Mouse (Mus musculus) heart, adult 2 months (tissue): ENCODE results near the gene Dohh. TPM values are rescaled to one million over a fixed set of nuclear protein-coding genes. Genes with fewer than 3 reads are reported as not detected.

Experiments
- DNase-seq, 2 experiments: peaks; one replicate each; pipeline ENCODE4 v3.0.0; 2021
- H3K27ac ChIP-seq: fragments of 200-600 bp; 2 replicates; pipeline ENCODE4 v1.8.1; 2022
- H3K27me3 ChIP-seq: fragments of 200-500 bp; 2 replicates; pipeline ENCODE4 v1.6.1; 2012; ENCODE audit warnings: mild to moderate bottlenecking, low read length, inconsistent platforms, mixed read lengths; ENCODE audit not compliant: control insufficient read depth, insufficient read depth
- H3K36me3 ChIP-seq: fragments of 200-500 bp; 2 replicates; pipeline ENCODE4 v1.6.1; 2012; ENCODE audit warnings: low read length, inconsistent platforms; ENCODE audit not compliant: control insufficient read depth, insufficient read depth
- H3K4me1 ChIP-seq: fragments of 200-500 bp; 2 replicates; pipeline ENCODE4 v1.6.1; 2011; ENCODE audit warnings: low read length; ENCODE audit not compliant: control insufficient read depth, insufficient read depth
- H3K4me3 ChIP-seq: fragments of 200-600 bp; 2 replicates; pipeline ENCODE4 v1.8.1; 2022
- H3K79me2 ChIP-seq: fragments of 200-500 bp; replicated peaks from 2 replicates; pipeline ENCODE4 v1.6.1; 2012; ENCODE audit warnings: mild to moderate bottlenecking, inconsistent platforms, low read length, moderate library complexity, mixed read lengths; ENCODE audit not compliant: control insufficient read depth, insufficient read depth
- H3K9ac ChIP-seq: fragments of 200-500 bp; 2 replicates; pipeline ENCODE4 v1.6.1; 2012; ENCODE audit warnings: low read depth, mild to moderate bottlenecking, control low read depth, inconsistent platforms, low read length, mixed read lengths
- CTCF ChIP-seq: fragments of 200-600 bp; IDR thresholded peaks from 2 replicates; pipeline ENCODE4 v1.8.1; 2022; ENCODE audit warnings: antibody characterized with exemption, mild to moderate bottlenecking, moderate library complexity
- EP300 ChIP-seq: fragments of 200-500 bp; IDR thresholded peaks from 2 replicates; pipeline ENCODE4 v1.6.1; 2011; ENCODE audit warnings: low read depth, low read length, control low read depth; ENCODE audit not compliant: insufficient read depth
- POLR2A ChIP-seq: fragments of 200-500 bp; IDR thresholded peaks from 2 replicates; pipeline ENCODE4 v1.6.1; 2011; ENCODE audit warnings: mild to moderate bottlenecking, low read depth, low read length, control low read depth; ENCODE audit not compliant: insufficient read depth
- WGBS: fragments of 180-500 bp; shearing (Covaris S2); methylation state at CpG from one replicate; pipeline ENCODE4 v1.1.7; 2018; 5-methylcytosine and 5-hydroxymethylcytosine counted together
- intact Hi-C: fragments of 180-260 bp; cut with DNase I; formaldehyde crosslinking; loops from one replicate; pipeline ENCODE4 v1.15.1; 2025
- microRNA-seq, 2 experiments: library from miRNA; unstranded; fragments of <30 nt; microRNA quantifications; one replicate each; pipeline ENCODE4 v1.2.0; 2021
- polyA plus RNA-seq: library from polyadenylated mRNA; depleted of rRNA; stranded (reverse); fragments of >200 nt; gene quantifications from 2 replicates; pipeline ENCODE4 v1.2.3, GENCODE M21; 2012; rRNA removed
- total RNA-seq, 2 experiments: library from RNA; stranded (reverse); gene quantifications; 2 replicates each; pipeline ENCODE4 v1.2.3; 2021

Gene Dohh
- total and polyA plus RNA-seq, 3 experiments: 46.6 to 56.9 (median 53.8) TPM

DNA sequence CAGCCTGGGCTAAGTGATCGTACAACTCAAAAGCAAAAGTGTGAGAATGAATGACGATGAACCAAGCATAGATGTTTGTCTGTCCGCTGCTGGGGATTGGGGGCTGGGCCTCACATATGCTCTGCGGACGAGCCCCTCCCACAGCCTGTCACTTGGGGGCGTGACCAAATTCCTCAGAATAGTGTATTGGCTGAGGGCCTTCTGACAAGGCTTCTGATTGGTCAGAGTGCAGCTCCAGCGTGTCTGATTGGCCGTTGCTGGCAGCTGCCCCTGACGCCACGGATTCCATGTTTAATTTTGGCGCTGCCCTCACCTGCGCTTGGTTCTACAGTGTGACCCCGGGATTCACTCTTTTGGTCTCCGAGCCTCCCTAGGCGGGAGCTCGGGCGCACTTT, 48.6 kb downstream of the Dohh start:
- Histone ChIP-seq H3K27ac (peak overlapping the region; percentile 84), H3K36me3 (no peaks in the 10 kb centered on the region), H3K9ac (peak overlapping the region; percentile 55), H3K27me3 (no peaks in the 10 kb centered on the region), H3K79me2 (no peaks in the 10 kb centered on the region), H3K4me3 (peak overlapping the region; percentile 30), H3K4me1 (peaks cover 13% of the 10 kb centered on the region)
- DNase-seq: peak; percentile 88 to 95
- intact Hi-C loops: no loop called here
- 0 out of 2 replicates have a peak, but pooled peaks have one; percentile 25 for TF ChIP-seq POLR2A
- TF ChIP-seq CTCF: no peak
- no peak for TF ChIP-seq EP300
- WGBS: 1% methylated on average over 17 of the region's 17 CpGs

DNA sequence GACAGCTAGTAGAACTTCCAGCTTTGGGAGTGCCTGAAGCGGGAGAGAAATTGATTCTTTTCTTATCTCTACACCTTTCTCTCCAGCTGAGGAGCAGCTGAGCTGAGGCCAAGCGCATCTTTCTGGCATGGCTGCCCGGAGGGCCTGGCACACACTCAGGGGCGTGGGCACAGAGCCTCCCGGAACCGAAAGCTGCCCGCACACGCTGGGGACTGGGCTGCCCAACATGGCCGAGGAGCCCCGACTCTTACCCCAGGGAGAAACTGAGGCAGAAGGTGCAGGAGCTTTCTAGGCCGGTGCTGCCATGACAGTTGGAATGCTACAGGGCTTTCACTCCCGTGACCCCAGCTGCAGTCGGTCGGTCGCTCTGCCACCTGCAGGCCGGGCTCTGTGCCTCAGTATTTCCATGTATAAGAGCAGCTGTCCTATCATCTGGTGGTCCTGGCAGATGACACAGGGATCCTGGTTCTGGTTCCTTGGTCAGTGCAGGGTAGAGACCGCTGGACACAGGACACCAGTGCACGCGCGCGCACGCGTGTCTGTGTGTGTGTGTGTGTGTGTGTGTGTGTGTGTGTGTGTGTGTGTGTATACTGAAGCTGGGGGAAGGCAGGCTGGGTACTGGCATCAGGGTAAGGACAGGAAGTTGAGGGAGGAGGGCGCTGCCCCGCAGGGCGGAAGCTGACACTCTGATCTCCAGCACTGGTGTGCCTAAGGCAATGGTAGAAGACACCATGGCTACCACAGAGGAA, 49.5 kb downstream of the Dohh start:
- peaks cover 13% of the 10 kb centered on the region for H3K4me1 ChIP-seq
- no peaks in the 10 kb centered on the region for H3K36me3 ChIP-seq
- no peak overlapping the region for H3K4me3 ChIP-seq
- 0 out of 2 replicates have a peak overlapping the region, but pooled peaks have one; percentile 3 for H3K9ac ChIP-seq
- DNase-seq: peak; percentile 60 to 73
- no peaks in the 10 kb centered on the region for H3K79me2 ChIP-seq
- H3K27ac ChIP-seq: peak overlapping the region; percentile 84
- WGBS: 62% methylated on average over 26 of the region's 26 CpGs
- H3K27me3 ChIP-seq: no peaks in the 10 kb centered on the region
- TF ChIP-seq CTCF (peak; percentile 47), POLR2A (no peak)
- intact Hi-C loops: no loop called here

- TF ChIP-seq CTCF (no peak), EP300 (no peak), POLR2A (no peak)
- Histone ChIP-seq H3K27me3 (no peaks in the 10 kb centered on the region), H3K36me3 (no peaks in the 10 kb centered on the region), H3K4me3 (no peak overlapping the region), H3K27ac (peak overlapping the region; percentile 44), H3K9ac (peak overlapping the region; percentile 10), H3K4me1 (peaks cover 9% of the 10 kb centered on the region), H3K79me2 (no peaks in the 10 kb centered on the region)
- WGBS: 38% methylated on average over 15 of the region's 15 CpGs
- intact Hi-C loops: no loop called here
- peak in 1 of 2 experiments; percentile 28 for DNase-seq
These were observed 50.4 kb downstream of the Dohh start for GRCm38 (mm10) chr10:81434361-81435263.

- TF ChIP-seq EP300 (0 out of 2 replicates have a peak, but pooled peaks have one; percentile 48), CTCF (no peak)
- WGBS: 54% methylated on average over 3 of the region's 3 CpGs
- Histone ChIP-seq H3K27ac (peak overlapping the region; percentile 44), H3K9ac (no peak overlapping the region), H3K36me3 (no peaks in the 10 kb centered on the region), H3K27me3 (no peaks in the 10 kb centered on the region), H3K4me1 (peaks cover 9% of the 10 kb centered on the region), H3K4me3 (no peak overlapping the region), H3K79me2 (no peaks in the 10 kb centered on the region)
- DNase-seq: peak; percentile 74 to 84
- intact Hi-C loops: no loop called here
These were observed 51.2 kb downstream of the Dohh start for GRCm38 (mm10) chr10:81435436-81435835.

Small RNA genes lying within 50 kb of the gene (microRNA-seq; reads per million reads assigned to microRNA genes)
- 0 to 0.56 reads per million in 2 experiments for gene Mir1191b
- gene Mir6913: 0.56 to 1.5 reads per million in 2 experiments

Other genes starting within 250 kb of the Dohh start
Only the 30 nearest of the 35 such genes appear.
- 10 to 100 TPM; 14.1 to 16.5 TPM for gene Pias4, start 216.5 kb upstream of the Dohh start, total RNA-seq
- gene Pias4, start 216.5 kb upstream of the Dohh start, polyA plus RNA-seq: 22.3 and 23.3 TPM in 2 replicates
- gene Eef2, start 207.8 kb upstream of the Dohh start, total RNA-seq: 1,000 to 10,000 TPM; 1,027 to 1,244 TPM
- gene Eef2, start 207.8 kb upstream of the Dohh start, polyA plus RNA-seq: 887 and 1,187 TPM in 2 replicates
- gene Dapk3, start 201.4 kb upstream of the Dohh start, total RNA-seq: 10 to 100 TPM; 27.8 to 29.0 TPM
- 30.6 and 35.5 TPM in 2 replicates for gene Dapk3, start 201.4 kb upstream of the Dohh start, polyA plus RNA-seq
- not detected for gene 4930442H23Rik, start 200.6 kb upstream of the Dohh start, total RNA-seq
- gene 4930442H23Rik, start 200.6 kb upstream of the Dohh start, polyA plus RNA-seq: not detected in 2 replicates
- gene Nmrk2, start 182.4 kb upstream of the Dohh start, total RNA-seq: 1 to 10 TPM; 8.7 to 8.8 TPM
- gene Nmrk2, start 182.4 kb upstream of the Dohh start, polyA plus RNA-seq: 4.7 and 6.3 TPM in 2 replicates
- gene Atcay, start 153.6 kb upstream of the Dohh start, total RNA-seq: under 1 TPM in 1 of 2 experiments, not detected in 1; 0.09 TPM
- gene Atcay, start 153.6 kb upstream of the Dohh start, polyA plus RNA-seq: 0.14 and 0.20 TPM in 2 replicates
- gene Zfr2, start 151.3 kb upstream of the Dohh start, total RNA-seq: 1 to 10 TPM; 1.8 to 2.0 TPM
- 5.0 and 6.3 TPM in 2 replicates for gene Zfr2, start 151.3 kb upstream of the Dohh start, polyA plus RNA-seq
- gene Matk, start 131.5 kb upstream of the Dohh start, total RNA-seq: under 1 TPM; 0.48 to 0.86 TPM
- gene Matk, start 131.5 kb upstream of the Dohh start, polyA plus RNA-seq: 0.97 and 1.5 TPM in 2 replicates
- 100 to 1,000 TPM in 1 of 2 experiments, 10 to 100 TPM in 1; 85.7 to 101 TPM for gene Mrpl54, start 117.5 kb upstream of the Dohh start, total RNA-seq
- gene Mrpl54, start 117.5 kb upstream of the Dohh start, polyA plus RNA-seq: 66.7 and 93.2 TPM in 2 replicates
- gene Apba3, start 117.5 kb upstream of the Dohh start, total RNA-seq: 100 to 1,000 TPM; 111 to 123 TPM
- gene Apba3, start 117.5 kb upstream of the Dohh start, polyA plus RNA-seq: 151 TPM in 2 replicates
- gene Tjp3, start 92.8 kb upstream of the Dohh start, total RNA-seq: not detected
- 0.12 and 0.78 TPM in 2 replicates for gene Tjp3, start 92.8 kb upstream of the Dohh start, polyA plus RNA-seq
- 10 to 100 TPM; 27.0 to 28.0 TPM for gene Pip5k1c, start 91.5 kb upstream of the Dohh start, total RNA-seq
- 37.5 and 44.2 TPM in 2 replicates for gene Pip5k1c, start 91.5 kb upstream of the Dohh start, polyA plus RNA-seq
- 10 to 100 TPM; 16.1 to 18.0 TPM for gene Cactin, start 63.3 kb upstream of the Dohh start, total RNA-seq
- 15.4 and 18.0 TPM in 2 replicates for gene Cactin, start 63.3 kb upstream of the Dohh start, polyA plus RNA-seq
- gene Tbxa2r, start 55.7 kb upstream of the Dohh start, total RNA-seq: 1 to 10 TPM; 3.8 to 4.1 TPM
- gene Tbxa2r, start 55.7 kb upstream of the Dohh start, polyA plus RNA-seq: 7.1 and 8.7 TPM in 2 replicates
- 1 to 10 TPM; 5.5 to 6.4 TPM for gene Gipc3, start 41.2 kb upstream of the Dohh start, total RNA-seq
- 4.7 and 4.8 TPM in 2 replicates for gene Gipc3, start 41.2 kb upstream of the Dohh start, polyA plus RNA-seq
- gene Hmg20b, start 33.9 kb upstream of the Dohh start, total RNA-seq: 10 to 100 TPM; 55.6 to 58.1 TPM
- 44.3 and 54.9 TPM in 2 replicates for gene Hmg20b, start 33.9 kb upstream of the Dohh start, polyA plus RNA-seq
- 10 to 100 TPM; 10.6 to 11.1 TPM for gene Mfsd12, start 26.9 kb upstream of the Dohh start, total RNA-seq
- 9.6 and 10.5 TPM in 2 replicates for gene Mfsd12, start 26.9 kb upstream of the Dohh start, polyA plus RNA-seq
- 1 to 10 TPM in 1 of 2 experiments, under 1 TPM in 1; 0.64 to 1.1 TPM for gene 4930404N11Rik, start 18.6 kb upstream of the Dohh start, total RNA-seq
- gene 4930404N11Rik, start 18.6 kb upstream of the Dohh start, polyA plus RNA-seq: 0.32 and 1.2 TPM in 2 replicates
- gene Fzr1, start 5.9 kb upstream of the Dohh start, total RNA-seq: 10 to 100 TPM; 29.9 to 31.5 TPM
- 49.3 and 56.1 TPM in 2 replicates for gene Fzr1, start 5.9 kb upstream of the Dohh start, polyA plus RNA-seq
- gene Gm48551, start within 50 bp of the Dohh start, total RNA-seq: 1 to 10 TPM in 1 of 2 experiments, under 1 TPM in 1; 0.73 to 1.9 TPM
- 2.1 and 3.5 TPM in 2 replicates for gene Gm48551, start within 50 bp of the Dohh start, polyA plus RNA-seq
- 1 to 10 TPM in 1 of 2 experiments, not detected in 1; 1.2 TPM for gene Gm48552, start 4.6 kb downstream of the Dohh start, total RNA-seq
- 0.88 and 1.2 TPM in 2 replicates for gene Gm48552, start 4.6 kb downstream of the Dohh start, polyA plus RNA-seq
- 1 to 10 TPM; 2.0 to 2.3 TPM for gene Smim24, start 8.6 kb downstream of the Dohh start, total RNA-seq
- gene Smim24, start 8.6 kb downstream of the Dohh start, polyA plus RNA-seq: 8.3 and 8.6 TPM in 2 replicates
- 100 to 1,000 TPM in 1 of 2 experiments, 10 to 100 TPM in 1; 94.2 to 104 TPM for gene Nfic, start 71.2 kb downstream of the Dohh start, total RNA-seq
- 59.9 and 80.1 TPM in 2 replicates for gene Nfic, start 71.2 kb downstream of the Dohh start, polyA plus RNA-seq
- under 1 TPM in 1 of 2 experiments, not detected in 1; 0.16 TPM for gene Celf5, start 98.3 kb downstream of the Dohh start, total RNA-seq
- 0.39 and 0.73 TPM in 2 replicates for gene Celf5, start 98.3 kb downstream of the Dohh start, polyA plus RNA-seq
- gene Ncln, start 112.0 kb downstream of the Dohh start, total RNA-seq: 10 to 100 TPM; 68.6 to 74.2 TPM
- 107 and 116 TPM in 2 replicates for gene Ncln, start 112.0 kb downstream of the Dohh start, polyA plus RNA-seq
- 1 to 10 TPM in 1 of 2 experiments, under 1 TPM in 1; 0.81 to 1.1 TPM for gene S1pr4, start 115.7 kb downstream of the Dohh start, total RNA-seq
- gene S1pr4, start 115.7 kb downstream of the Dohh start, polyA plus RNA-seq: 2.0 and 3.1 TPM in 2 replicates
- gene Gna15, start 139.8 kb downstream of the Dohh start, total RNA-seq: 1 to 10 TPM; 1.1 to 1.5 TPM
- 1.1 and 1.2 TPM in 2 replicates for gene Gna15, start 139.8 kb downstream of the Dohh start, polyA plus RNA-seq
- gene Gna11, start 160.8 kb downstream of the Dohh start, total RNA-seq: 10 to 100 TPM; 46.6 to 53.5 TPM
- gene Gna11, start 160.8 kb downstream of the Dohh start, polyA plus RNA-seq: 68.0 and 81.9 TPM in 2 replicates
- gene Aes, start 175.1 kb downstream of the Dohh start, total RNA-seq: 1,000 to 10,000 TPM in 1 of 2 experiments, 100 to 1,000 TPM in 1; 982 to 1,113 TPM
- gene Aes, start 175.1 kb downstream of the Dohh start, polyA plus RNA-seq: 2,586 and 3,063 TPM in 2 replicates
- gene Tle2, start 190.1 kb downstream of the Dohh start, total RNA-seq: 1 to 10 TPM; 6.8 to 7.4 TPM
- 40.9 and 43.8 TPM in 2 replicates for gene Tle2, start 190.1 kb downstream of the Dohh start, polyA plus RNA-seq